Mouse (Mus musculus): ENCODE results near the gene Ccdc15.

- TF ChIP-seq CTCF (IDR thresholded peaks at IDR 0.05; ENCODE audit: low read depth) (no peak), EP300 (IDR thresholded peaks at IDR 0.05; ENCODE audit: low read depth) (no peak)
These were observed 818 bp upstream of the Ccdc15 start for GRCm38 (mm10) chr9:37349050-37349449.

Measured in heart, postnatal 0 days (tissue).